Mouse (Mus musculus) cerebellum, adult 2 months (tissue): Measurements from ENCODE around the gene Slit1.

Source experiments
- CTCF ChIP-seq: fragments of 200-500 bp; IDR thresholded peaks from 2 replicates; pipeline ENCODE4 v1.5.1; 2011; ENCODE audit warnings: low read depth, mild to moderate bottlenecking, control low read depth, low read length, moderate library complexity, borderline replicate concordance; ENCODE audit not compliant: insufficient read depth
- POLR2A ChIP-seq: fragments of 200-500 bp; IDR thresholded peaks from 2 replicates; pipeline ENCODE4 v1.6.1; 2011; ENCODE audit warnings: low read length, control low read depth, borderline replicate concordance; ENCODE audit not compliant: insufficient read depth

GRCm38 (mm10) chr19:41665941-41666340, 77.5 kb downstream of the Slit1 start:
- TF ChIP-seq CTCF (no peak), POLR2A (no peak)
